Mouse (Mus musculus) brown adipose tissue, adult 24 weeks (tissue): ENCODE measurements around the gene Tmem207. TPM values are rescaled to one million over a fixed set of nuclear protein-coding genes. Genes with fewer than 3 reads are reported as not detected.

ENCODE experiments used
- H3K27ac ChIP-seq: fragments of 200-500 bp; replicated peaks from 2 replicates; pipeline ENCODE4 v1.5.1; 2012; ENCODE audit warnings: low read depth, mild to moderate bottlenecking, low read length
- H3K4me1 ChIP-seq: fragments of 200-500 bp; 2 replicates; pipeline ENCODE4 v1.6.1; 2012; ENCODE audit warnings: low read length, mixed read lengths; ENCODE audit not compliant: control insufficient read depth, insufficient read depth, insufficient read length
- H3K4me3 ChIP-seq: fragments of 200-500 bp; 2 replicates; pipeline ENCODE4 v1.5.1; 2012; ENCODE audit warnings: low read depth, mild to moderate bottlenecking, low read length, moderate library complexity; ENCODE audit not compliant: insufficient read depth
- polyA plus RNA-seq: library from polyadenylated mRNA; stranded (reverse); fragments of >200 nt; gene quantifications from 2 replicates; pipeline ENCODE4 v1.2.4, GENCODE M21; 2012; ENCODE audit not compliant: missing spikeins, insufficient read depth, insufficient read length

Tmem207 gene
- polyA plus RNA-seq = not detected in 2 replicates

GRCm38 (mm10) chr16:26526669-26527068 is at the start of gene Tmem207:
Gene Tmem207, minus strand, starts transcription at chr16:26526769.
- Histone ChIP-seq H3K27ac (no peak within 1 kb of the TSS), H3K4me3 (no peak within 1 kb of the TSS), H3K4me1 (no peaks in the 10 kb centered on the region)

- Histone ChIP-seq H3K27ac (no peak overlapping the region), H3K4me3 (no peak overlapping the region), H3K4me1 (no peaks in the 10 kb centered on the region)
Observed at GRCm38 (mm10) chr16:26574173-26574572, 47.6 kb upstream of the Tmem207 start.

- Histone ChIP-seq H3K4me3 (no peak overlapping the region), H3K27ac (no peak overlapping the region), H3K4me1 (no peaks in the 10 kb centered on the region)
Observed at GRCm38 (mm10) chr16:26571836-26572235, 45.3 kb upstream of the Tmem207 start.

- no peak overlapping the region for H3K27ac ChIP-seq
- no peaks in the 10 kb centered on the region for H3K4me1 ChIP-seq
- no peak overlapping the region for H3K4me3 ChIP-seq
Observed at GRCm38 (mm10) chr16:26569387-26569978, 42.9 kb upstream of the Tmem207 start.

GRCm38 (mm10) chr16:26562771-26563170 is 36.2 kb upstream of the Tmem207 start:
- H3K27ac ChIP-seq = no peak overlapping the region
- H3K4me3 ChIP-seq = no peak overlapping the region
- no peaks in the 10 kb centered on the region for H3K4me1 ChIP-seq

- no peak overlapping the region for H3K4me3 ChIP-seq
Observed at GRCm38 (mm10) chr16:26561743-26562142, 35.2 kb upstream of the Tmem207 start.

GRCm38 (mm10) chr16:26558797-26559196 is 32.2 kb upstream of the Tmem207 start:
- H3K4me3 ChIP-seq = no peak overlapping the region
- no peak overlapping the region for H3K27ac ChIP-seq
- H3K4me1 ChIP-seq = no peaks in the 10 kb centered on the region

More at GRCm38 (mm10) chr16:26561743-26562142, 35.2 kb upstream of the Tmem207 start:
- Histone ChIP-seq H3K27ac (no peak overlapping the region), H3K4me1 (no peaks in the 10 kb centered on the region)

- H3K27ac ChIP-seq = no peak overlapping the region
- H3K4me1 ChIP-seq = no peaks in the 10 kb centered on the region
- no peak overlapping the region for H3K4me3 ChIP-seq
Observed at GRCm38 (mm10) chr16:26552234-26552633, 25.7 kb upstream of the Tmem207 start.

- no peaks in the 10 kb centered on the region for H3K4me1 ChIP-seq
- H3K27ac ChIP-seq = no peak overlapping the region
- no peak overlapping the region for H3K4me3 ChIP-seq
Observed at GRCm38 (mm10) chr16:26549221-26549620, 22.7 kb upstream of the Tmem207 start.

GRCm38 (mm10) chr16:26546879-26547206 is 20.3 kb upstream of the Tmem207 start:
- Histone ChIP-seq H3K4me3 (no peak overlapping the region), H3K27ac (no peak overlapping the region), H3K4me1 (no peaks in the 10 kb centered on the region)

- H3K4me3 ChIP-seq = no peak overlapping the region
- H3K27ac ChIP-seq = no peak overlapping the region
- H3K4me1 ChIP-seq = no peaks in the 10 kb centered on the region
Observed at GRCm38 (mm10) chr16:26546170-26546878, 19.8 kb upstream of the Tmem207 start.

- no peak overlapping the region for H3K27ac ChIP-seq
- H3K4me3 ChIP-seq = no peak overlapping the region
- no peaks in the 10 kb centered on the region for H3K4me1 ChIP-seq
Observed at GRCm38 (mm10) chr16:26532287-26532686, 5.7 kb upstream of the Tmem207 start.

GRCm38 (mm10) chr16:26530451-26530850 is 3.9 kb upstream of the Tmem207 start:
- no peaks in the 10 kb centered on the region for H3K4me1 ChIP-seq
- no peak overlapping the region for H3K27ac ChIP-seq

GRCm38 (mm10) chr16:26527931-26528666 is 1.5 kb upstream of the Tmem207 start:
- Histone ChIP-seq H3K4me1 (no peaks in the 10 kb centered on the region), H3K4me3 (no peak overlapping the region), H3K27ac (no peak overlapping the region)

More at GRCm38 (mm10) chr16:26530451-26530850, 3.9 kb upstream of the Tmem207 start:
- no peak overlapping the region for H3K4me3 ChIP-seq

GRCm38 (mm10) chr16:26525832-26526231 is 737 bp downstream of the Tmem207 start:
- Histone ChIP-seq H3K4me1 (no peaks in the 10 kb centered on the region), H3K4me3 (no peak overlapping the region), H3K27ac (no peak overlapping the region)
